Mouse (Mus musculus): ENCODE results near the gene Slc9a2. TPM values are rescaled to one million over a fixed set of nuclear protein-coding genes. Genes with fewer than 3 reads are reported as not detected.
"Not testable (repeated sequence)": the region's sequence is repeated elsewhere in the genome, so short reads cannot be mapped to it uniquely, and the experiment has no call there.

The Slc9a2 gene
- polyA plus RNA-seq, 1 experiment from 2014 or later = 0.45 TPM

DNA sequence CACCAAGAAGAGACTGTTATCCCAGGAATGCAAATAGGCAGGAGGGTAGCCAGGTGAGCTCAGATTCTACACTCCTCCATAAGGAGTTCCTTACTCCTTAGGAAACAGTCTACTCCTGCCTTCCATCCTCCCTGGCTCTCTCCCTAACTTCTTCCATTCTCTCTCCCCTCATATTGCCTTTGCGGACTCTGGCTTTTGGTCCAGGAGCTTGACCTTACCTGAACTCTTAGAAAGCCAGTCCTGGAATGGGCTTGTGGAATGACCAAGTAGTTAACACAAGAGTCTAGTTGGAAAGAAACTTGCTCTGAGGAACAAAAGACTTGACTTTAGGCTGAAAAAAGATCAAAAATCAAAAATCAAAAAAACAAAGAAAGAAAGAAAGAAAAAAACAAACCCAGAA, 48.3 kb downstream of the Slc9a2 start:
- no peaks in the 10 kb centered on the region for H3K36me3 ChIP-seq
- 100% methylated on average over 1 of the region's 1 CpGs for WGBS

DNA sequence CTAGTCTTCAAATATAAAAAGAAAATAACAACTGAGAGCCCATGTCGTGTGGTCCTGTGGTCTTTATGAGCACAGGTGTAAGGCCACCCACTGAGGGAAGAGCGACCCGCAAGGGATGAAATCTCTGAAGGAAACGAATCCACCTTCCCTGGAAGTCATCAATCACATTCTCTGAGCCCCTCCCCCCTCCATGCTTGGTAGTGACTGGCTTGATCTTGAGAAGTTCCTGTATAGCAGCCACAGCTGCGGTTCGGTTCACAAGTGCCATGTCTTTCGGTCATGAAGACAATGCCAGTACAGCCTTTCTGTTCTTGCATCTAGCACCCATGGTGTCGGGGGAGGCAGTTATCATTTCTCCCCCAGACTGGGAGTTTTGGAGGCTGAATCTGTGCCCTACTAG, 57.3 kb downstream of the Slc9a2 start:
- no peaks in the 10 kb centered on the region for H3K27me3 ChIP-seq
- no peak overlapping the region for H3K27ac ChIP-seq
- no peaks in the 10 kb centered on the region for H3K4me1 ChIP-seq
- no peak overlapping the region for H3K4me2 ChIP-seq (replicated peaks)
- no peak overlapping the region for H3K4me3 ChIP-seq
- no peak for ATAC-seq (ENCODE audit: low FRiP score, low read depth)
- H3K9me3 ChIP-seq = no peaks in the 10 kb centered on the region
- no peak overlapping the region for H3K9ac ChIP-seq
- no peaks in the 10 kb centered on the region for H3K36me3 ChIP-seq
- WGBS = 66% methylated on average over 8 of the region's 8 CpGs

More for the DNA sequence above, 48.3 kb downstream of the Slc9a2 start:
- no peaks in the 10 kb centered on the region for H3K27me3 ChIP-seq
- H3K4me2 ChIP-seq (replicated peaks) = no peak overlapping the region
- no peak overlapping the region for H3K9ac ChIP-seq
- H3K4me1 ChIP-seq = no peaks in the 10 kb centered on the region
- H3K4me3 ChIP-seq = no peak overlapping the region
- no peaks in the 10 kb centered on the region for H3K9me3 ChIP-seq
- no peak overlapping the region for H3K27ac ChIP-seq
- no peak for ATAC-seq (ENCODE audit: low FRiP score, low read depth)

DNA sequence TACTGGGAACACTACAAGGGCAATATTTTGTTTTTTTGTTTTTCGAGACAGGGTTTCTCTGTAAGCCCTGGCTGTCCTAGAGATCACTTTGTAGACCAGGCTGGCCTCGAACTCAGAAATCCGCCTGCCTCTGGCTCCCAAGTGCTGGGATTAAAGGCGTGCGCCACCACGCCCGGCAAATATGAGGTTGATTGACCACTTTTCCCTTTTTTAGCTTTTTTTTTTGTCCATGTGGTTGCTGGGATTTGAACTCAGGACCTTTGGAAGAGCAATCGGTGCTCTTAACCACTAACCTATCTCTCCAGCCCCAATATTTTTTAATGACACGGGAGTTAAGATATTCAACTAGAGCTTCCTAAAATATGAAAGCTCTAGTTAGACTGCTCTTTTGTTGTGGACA, 57.9 kb downstream of the Slc9a2 start:
- 88% methylated on average over 9 of the region's 9 CpGs for WGBS
- not testable (repeated sequence) for H3K4me1 ChIP-seq; H3K27ac ChIP-seq; H3K27me3 ChIP-seq; H3K4me2 ChIP-seq (replicated peaks); H3K36me3 ChIP-seq; H3K4me3 ChIP-seq; H3K9me3 ChIP-seq; ATAC-seq (ENCODE audit: low FRiP score, low read depth); H3K9ac ChIP-seq

DNA sequence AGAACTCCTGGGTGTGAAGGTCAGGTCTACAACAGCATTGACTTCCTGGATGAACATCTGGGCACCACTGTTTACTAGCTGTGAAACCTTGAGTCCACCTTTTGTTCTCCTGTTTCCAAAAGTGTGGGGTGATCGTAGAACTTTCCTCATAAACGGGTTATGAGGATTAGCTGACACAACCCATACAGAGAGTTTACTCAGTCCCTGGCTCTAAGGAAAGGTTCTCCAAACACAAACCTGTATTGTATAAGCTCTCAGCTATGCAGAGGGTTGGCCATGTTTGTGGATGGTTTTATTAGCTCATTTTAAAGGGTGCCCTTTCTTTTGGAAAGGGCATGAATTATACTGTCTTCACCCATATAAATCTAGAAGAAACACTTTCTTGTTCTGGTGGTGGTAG, 60.4 kb downstream of the Slc9a2 start:
- no peaks in the 10 kb centered on the region for H3K27me3 ChIP-seq
- H3K4me2 ChIP-seq (replicated peaks) = no peak overlapping the region
- no peak overlapping the region for H3K4me3 ChIP-seq
- no peaks in the 10 kb centered on the region for H3K4me1 ChIP-seq
- ATAC-seq (ENCODE audit: low FRiP score, low read depth) = no peak
- no peak overlapping the region for H3K27ac ChIP-seq
- H3K9me3 ChIP-seq = no peaks in the 10 kb centered on the region
- WGBS = 25% methylated on average over 2 of the region's 2 CpGs
- H3K36me3 ChIP-seq = no peaks in the 10 kb centered on the region
- H3K9ac ChIP-seq = no peak overlapping the region

GRCm38 (mm10) chr1:40746089-40746488, 65.7 kb downstream of the Slc9a2 start:
- Histone ChIP-seq H3K4me1 (no peaks in the 10 kb centered on the region), H3K4me2 (replicated peaks) (no peak overlapping the region), H3K9ac (no peak overlapping the region), H3K4me3 (no peak overlapping the region), H3K9me3 (no peaks in the 10 kb centered on the region), H3K27ac (no peak overlapping the region), H3K27me3 (no peaks in the 10 kb centered on the region), H3K36me3 (no peaks in the 10 kb centered on the region)
- no peak for ATAC-seq (ENCODE audit: low FRiP score, low read depth)
- 73% methylated on average over 5 of the region's 5 CpGs for WGBS

DNA sequence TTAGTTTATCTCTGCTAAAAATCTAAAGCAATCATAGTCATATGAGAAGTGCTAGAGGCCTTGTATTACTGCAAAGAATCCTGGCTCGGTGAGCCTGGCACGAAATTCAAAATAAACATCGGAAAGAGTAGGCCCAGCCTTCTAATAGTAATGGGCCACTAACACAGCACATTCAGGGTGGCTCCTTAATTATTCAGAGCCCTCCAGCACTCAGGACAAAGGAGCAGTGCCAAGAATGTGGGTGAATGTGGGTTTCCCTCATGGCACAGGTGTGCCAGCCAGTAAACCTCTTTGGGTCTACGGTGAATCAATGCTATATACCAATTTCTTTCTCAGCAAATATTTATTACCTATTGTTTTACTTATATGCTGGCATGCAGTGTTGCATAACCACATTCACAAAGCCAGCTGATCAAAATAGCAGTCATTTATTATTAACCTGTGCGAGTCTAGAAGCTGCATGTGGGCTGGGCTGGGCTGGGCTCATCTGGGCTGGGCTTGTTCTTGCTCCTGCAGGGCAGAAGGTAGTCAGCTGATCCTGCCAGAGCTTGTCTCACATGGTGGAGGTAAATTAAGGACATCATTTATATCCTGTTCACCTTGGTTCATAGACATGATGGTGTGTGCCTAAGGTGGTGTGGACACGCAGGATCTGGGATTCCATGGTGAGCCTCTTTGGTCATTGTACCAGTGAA, 79.5 kb downstream of the Slc9a2 start:
- no peaks in the 10 kb centered on the region for H3K9me3 ChIP-seq
- H3K4me1 ChIP-seq = no peaks in the 10 kb centered on the region
- H3K36me3 ChIP-seq = no peaks in the 10 kb centered on the region
- no peak for ATAC-seq (ENCODE audit: low FRiP score, low read depth)
- no peak overlapping the region for H3K4me3 ChIP-seq
- 83% methylated on average over 6 of the region's 6 CpGs for WGBS
- no peaks in the 10 kb centered on the region for H3K27me3 ChIP-seq
- no peak overlapping the region for H3K4me2 ChIP-seq (replicated peaks)
- no peak overlapping the region for H3K27ac ChIP-seq
- no peak overlapping the region for H3K9ac ChIP-seq

GRCm38 (mm10) chr1:40764042-40764441, 83.7 kb downstream of the Slc9a2 start:
- no peak overlapping the region for H3K4me3 ChIP-seq
- WGBS = 93% methylated on average over 1 of the region's 1 CpGs
- H3K9me3 ChIP-seq = no peaks in the 10 kb centered on the region
- no peak for ATAC-seq (ENCODE audit: low FRiP score, low read depth)
- no peaks in the 10 kb centered on the region for H3K4me1 ChIP-seq
- no peak overlapping the region for H3K27ac ChIP-seq
- no peaks in the 10 kb centered on the region for H3K27me3 ChIP-seq
- H3K4me2 ChIP-seq (replicated peaks) = no peak overlapping the region
- no peak overlapping the region for H3K9ac ChIP-seq
- H3K36me3 ChIP-seq = no peaks in the 10 kb centered on the region

GRCm38 (mm10) chr1:40764701-40765275, 84.4 kb downstream of the Slc9a2 start:
- Histone ChIP-seq H3K27me3 (no peaks in the 10 kb centered on the region), H3K36me3 (no peaks in the 10 kb centered on the region), H3K4me1 (no peaks in the 10 kb centered on the region), H3K4me2 (replicated peaks) (no peak overlapping the region), H3K9me3 (no peaks in the 10 kb centered on the region), H3K27ac (no peak overlapping the region), H3K9ac (no peak overlapping the region), H3K4me3 (no peak overlapping the region)
- ATAC-seq (ENCODE audit: low FRiP score, low read depth) = no peak; the same call in 1 of the 2 replicates
- 38% methylated on average over 15 of the region's 15 CpGs for WGBS

DNA sequence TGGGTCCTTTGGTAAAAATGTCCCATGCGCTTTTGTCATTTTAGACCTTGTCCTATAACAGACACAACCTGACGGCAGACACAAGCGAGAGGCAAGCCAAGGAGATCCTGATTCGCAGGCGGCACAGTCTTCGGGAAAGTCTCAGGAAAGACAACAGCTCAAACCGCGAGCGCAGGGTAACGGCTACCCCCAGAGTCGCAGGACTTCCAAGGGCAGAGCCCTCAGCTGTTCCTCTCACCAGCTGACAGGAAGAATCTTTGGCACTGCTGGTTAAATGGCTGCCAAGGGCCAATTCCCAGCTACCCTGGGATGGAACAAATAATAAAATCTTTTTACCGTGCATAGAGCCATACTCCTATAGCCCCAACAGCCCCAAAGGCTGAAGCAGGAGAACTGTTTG, 85.1 kb downstream of the Slc9a2 start:
- WGBS = 85% methylated on average over 12 of the region's 12 CpGs
- Histone ChIP-seq H3K4me3 (no peak overlapping the region), H3K9ac (no peak overlapping the region)

DNA sequence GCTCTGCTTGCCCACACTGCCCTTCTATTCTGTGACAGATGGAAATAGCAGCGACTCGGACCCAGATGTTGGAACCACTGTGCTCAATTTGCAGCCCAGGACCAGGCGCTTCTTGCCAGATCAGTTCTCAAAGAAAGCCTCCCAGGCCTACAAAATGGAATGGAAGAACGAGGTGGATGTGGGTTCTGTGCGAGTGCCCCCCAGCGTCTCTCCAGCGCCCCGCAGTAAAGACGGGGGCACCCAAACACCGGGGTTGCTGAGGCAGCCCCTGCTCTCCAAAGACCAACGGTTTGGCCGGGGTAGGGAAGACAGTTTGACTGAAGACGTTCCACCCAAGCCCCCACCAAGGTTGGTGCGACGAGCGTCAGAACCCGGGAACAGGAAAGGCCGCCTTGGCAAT, 87.2 kb downstream of the Slc9a2 start:
- Histone ChIP-seq H3K9me3 (no peaks in the 10 kb centered on the region), H3K9ac (no peak overlapping the region), H3K27ac (no peak overlapping the region), H3K27me3 (no peaks in the 10 kb centered on the region), H3K36me3 (no peaks in the 10 kb centered on the region), H3K4me1 (no peaks in the 10 kb centered on the region), H3K4me2 (replicated peaks) (no peak overlapping the region), H3K4me3 (no peak overlapping the region)
- WGBS = 82% methylated on average over 18 of the region's 18 CpGs
- ATAC-seq (ENCODE audit: low FRiP score, low read depth) = no peak

More for the DNA sequence above, 85.1 kb downstream of the Slc9a2 start:
- ATAC-seq (ENCODE audit: low FRiP score, low read depth) = no peak
- H3K27ac ChIP-seq = no peak overlapping the region
- H3K4me1 ChIP-seq = no peaks in the 10 kb centered on the region
- H3K9me3 ChIP-seq = no peaks in the 10 kb centered on the region
- no peaks in the 10 kb centered on the region for H3K27me3 ChIP-seq
- no peaks in the 10 kb centered on the region for H3K36me3 ChIP-seq
- H3K4me2 ChIP-seq (replicated peaks) = no peak overlapping the region

DNA sequence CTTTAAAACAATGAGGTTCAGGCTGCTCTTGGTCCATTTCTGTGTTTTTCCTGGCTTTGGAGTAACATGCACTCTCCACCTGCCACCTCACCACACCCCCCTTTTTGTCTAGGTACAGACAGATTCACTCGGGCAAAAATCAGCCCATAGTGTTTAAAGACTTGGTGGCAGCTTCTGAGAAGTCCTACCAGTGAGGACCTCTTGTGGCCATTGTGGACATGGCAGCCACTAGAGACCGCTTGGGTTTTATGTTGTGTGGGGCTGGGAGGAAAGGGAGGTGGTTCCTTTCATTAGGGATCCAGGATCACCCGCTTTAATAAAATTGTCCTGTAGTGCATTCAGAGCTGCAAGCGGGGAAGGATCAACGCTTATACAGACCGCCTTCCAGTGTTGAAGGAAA, 88.2 kb downstream of the Slc9a2 start:
- Histone ChIP-seq H3K9me3 (no peaks in the 10 kb centered on the region), H3K36me3 (peaks cover 6% of the 10 kb centered on the region), H3K27ac (no peak overlapping the region), H3K27me3 (no peaks in the 10 kb centered on the region), H3K4me3 (no peak overlapping the region), H3K4me1 (no peaks in the 10 kb centered on the region), H3K9ac (no peak overlapping the region), H3K4me2 (replicated peaks) (no peak overlapping the region)
- ATAC-seq (ENCODE audit: low FRiP score, low read depth) = no peak
- 30% methylated on average over 6 of the region's 6 CpGs for WGBS

DNA sequence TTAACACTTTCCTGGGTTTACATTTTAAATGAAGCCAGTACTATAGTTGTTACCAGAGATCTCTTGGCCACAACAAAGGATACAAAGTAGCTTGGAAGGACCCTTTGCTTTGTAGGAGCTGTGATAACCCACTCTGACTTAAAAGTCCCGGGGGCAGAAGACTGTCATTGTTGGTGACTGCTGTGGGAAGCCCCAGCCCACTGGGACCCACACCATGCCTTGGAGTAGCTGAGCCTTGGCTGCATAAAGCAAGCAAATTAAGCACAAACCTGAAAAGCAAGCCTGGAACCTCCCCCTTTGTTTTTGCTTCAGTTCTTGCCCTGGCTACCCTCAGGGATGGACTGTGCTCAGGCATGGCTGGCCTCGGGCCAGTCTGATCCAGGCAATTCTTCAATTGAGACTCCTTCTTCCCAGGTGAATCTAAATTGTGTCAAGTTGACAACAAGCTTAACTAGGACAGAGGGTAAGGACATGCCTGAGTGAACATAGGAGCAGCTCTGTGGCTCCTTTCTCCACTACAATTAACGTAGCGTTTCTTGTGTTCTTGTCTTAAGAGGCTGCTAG, 89.0 kb downstream of the Slc9a2 start:
- H3K4me3 ChIP-seq = no peak overlapping the region
- no peaks in the 10 kb centered on the region for H3K9me3 ChIP-seq
- H3K4me1 ChIP-seq = no peaks in the 10 kb centered on the region
- H3K27me3 ChIP-seq = no peaks in the 10 kb centered on the region
- ATAC-seq (ENCODE audit: low FRiP score, low read depth) = no peak
- no peak overlapping the region for H3K9ac ChIP-seq
- 75% methylated on average over 4 of the region's 4 CpGs for WGBS
- peaks cover 14% of the 10 kb centered on the region for H3K36me3 ChIP-seq
- no peak overlapping the region for H3K27ac ChIP-seq
- no peak overlapping the region for H3K4me2 ChIP-seq (replicated peaks)
